Mouse (Mus musculus): ENCODE measurements around the gene Olfr672.
"Not testable (repeated sequence)": the region's sequence is repeated elsewhere in the genome, so short reads cannot be mapped to it uniquely, and the experiment has no call there.

The Olfr672 gene

DNA sequence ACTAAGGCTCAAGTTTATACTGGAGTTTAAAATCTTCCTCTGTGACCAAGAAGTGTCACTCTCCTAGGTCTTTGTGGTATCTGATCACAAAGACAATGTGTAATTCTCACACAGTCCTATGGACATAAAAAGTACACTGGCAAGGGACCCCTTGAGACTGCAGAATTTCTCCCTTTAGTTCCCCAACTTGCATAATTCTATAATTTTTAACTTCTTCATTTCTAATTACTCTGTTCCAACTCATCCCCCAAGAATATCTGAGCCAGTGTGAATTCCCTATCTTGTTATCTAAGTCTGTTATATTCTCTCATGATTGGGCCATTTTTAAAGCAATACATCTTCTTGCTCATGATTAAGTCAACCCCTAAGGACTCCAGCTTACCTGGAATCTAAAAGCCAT lies at the start of gene Olfr672:
Gene Olfr672, minus strand, starts transcription at position 101 of the 400 bp plus-strand sequence.
- no peak for DNase-seq (ENCODE audit: low read depth, low spot score)

DNA sequence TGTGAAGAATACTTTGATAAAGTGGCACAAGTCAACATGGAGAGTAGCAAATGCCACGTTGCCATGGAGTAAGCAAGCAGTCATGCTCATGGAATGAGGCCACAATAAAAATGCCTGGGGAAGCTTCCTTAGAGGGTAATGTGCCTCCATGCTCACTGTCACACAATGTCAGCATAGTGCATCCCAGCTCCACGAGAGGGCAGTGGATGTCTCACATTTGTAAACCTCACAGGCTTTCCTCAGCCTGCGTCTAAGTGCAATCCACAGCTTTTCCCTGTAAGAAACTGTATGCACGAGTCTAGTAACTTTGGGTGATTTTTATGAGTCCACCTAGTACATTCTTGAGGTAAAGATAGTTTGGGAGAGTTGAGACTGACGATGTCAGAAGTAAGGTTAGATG lies 32.0 kb upstream of the Olfr672 start:
- peak; percentile 59 for DNase-seq (ENCODE audit: low read depth, low spot score)

- DNase-seq (ENCODE audit: low read depth, low spot score), result no peak
These were observed 30.6 kb upstream of the Olfr672 start, which contains the start of gene Olfr676 for GRCm38 (mm10) chr7:105032398-105032797. Gene Olfr676 (plus strand): TSS chr7:105032698.

- no peak for DNase-seq (ENCODE audit: low read depth, low spot score)
These were observed 26.5 kb upstream of the Olfr672 start, which contains the start of gene Olfr675 for GRCm38 (mm10) chr7:105028360-105028759. Gene Olfr675 (minus strand): TSS chr7:105028460.

DNA sequence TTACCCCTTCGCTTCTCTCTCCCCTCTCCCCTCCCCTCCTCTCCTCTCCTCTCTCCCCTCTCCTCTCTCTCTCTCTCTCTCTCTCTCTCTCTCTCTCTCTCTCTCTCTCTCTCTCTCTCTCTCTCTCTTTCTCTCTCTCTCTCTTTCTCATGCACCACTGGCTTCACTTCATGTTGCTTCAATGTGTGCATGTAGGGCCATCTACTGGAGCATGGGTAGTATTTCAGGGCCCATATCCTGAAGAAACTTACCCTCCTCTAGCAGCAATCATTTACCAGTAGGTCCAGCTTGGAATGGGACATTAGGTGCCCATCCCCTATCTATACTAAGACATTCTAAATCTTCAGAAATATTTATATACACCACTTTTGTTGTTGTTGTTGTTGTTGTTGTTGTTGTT lies 20.7 kb upstream of the Olfr672 start:
- DNase-seq (ENCODE audit: low read depth, low spot score), result peak; percentile 72

- DNase-seq (ENCODE audit: low read depth, low spot score), result no peak
These were observed 22.8 kb downstream of the Olfr672 start, which contains the start of gene Olfr671 for GRCm38 (mm10) chr7:104979026-104979425. Gene Olfr671 (minus strand): TSS chr7:104979126.

DNA sequence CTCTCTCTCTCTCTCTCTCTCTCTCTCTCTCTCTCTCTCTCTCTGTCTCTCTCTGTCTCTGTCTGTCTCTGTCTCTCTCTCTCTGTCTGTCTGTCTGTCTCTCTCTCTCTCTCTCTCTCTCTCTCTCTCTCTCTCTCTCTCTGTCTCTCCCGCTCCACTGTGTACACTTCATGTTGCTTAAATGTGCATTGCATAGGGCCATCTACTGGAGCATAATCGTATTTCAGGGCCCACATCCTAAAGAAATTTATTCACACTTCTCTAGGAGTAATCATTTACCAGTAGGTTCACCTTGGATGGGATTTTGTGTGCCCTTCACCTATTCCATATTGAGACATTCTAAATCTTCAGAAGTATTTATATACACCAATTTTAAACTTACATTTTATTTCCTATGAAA lies 29.3 kb downstream of the Olfr672 start:
- peak; percentile 71 for DNase-seq (ENCODE audit: low read depth, low spot score)

DNA sequence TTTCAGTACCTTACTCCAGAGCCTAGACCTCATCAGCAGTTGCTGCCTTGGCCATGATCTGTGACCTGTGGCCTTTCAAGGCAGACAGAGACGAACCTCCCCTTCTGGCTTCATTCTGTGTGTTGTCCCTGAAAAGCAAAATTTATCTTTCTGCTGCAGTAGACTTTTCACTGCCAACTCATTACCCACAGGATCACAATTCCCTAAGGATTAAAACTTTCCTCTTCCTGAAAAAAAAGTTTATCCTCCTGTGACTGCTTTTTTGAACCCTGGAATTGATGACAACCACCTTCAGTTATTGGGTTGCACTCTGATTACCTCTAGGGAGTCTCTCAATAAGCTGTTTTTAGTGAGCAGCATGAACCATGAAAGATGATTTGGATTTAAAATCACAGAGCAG lies 39.3 kb downstream of the Olfr672 start, which contains the start of gene Olfr670:
Gene Olfr670, minus strand, starts transcription at position 101 of the 400 bp plus-strand sequence.
- peak; percentile 2 for DNase-seq (ENCODE audit: low read depth, low spot score)

DNA sequence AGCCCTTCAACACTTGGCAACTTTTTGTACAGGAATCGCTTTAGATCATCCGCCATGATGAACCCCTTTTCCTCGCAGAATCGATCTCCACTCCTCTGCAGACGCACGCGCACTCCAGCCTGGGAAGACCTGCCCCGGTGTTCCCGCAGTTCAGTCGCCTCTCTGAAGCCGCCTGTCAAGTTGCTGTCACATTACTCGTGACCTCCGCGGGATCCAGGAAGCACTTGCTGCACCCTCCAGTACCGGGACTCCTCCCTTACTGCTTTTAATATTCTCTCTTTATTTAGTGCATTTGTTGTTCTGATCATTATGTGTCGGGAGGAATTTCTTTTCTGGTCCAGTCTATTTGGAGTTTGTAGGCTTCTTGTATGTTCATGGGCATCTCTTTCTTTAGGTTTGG lies 51.6 kb downstream of the Olfr672 start:
- DNase-seq (ENCODE audit: low read depth, low spot score), result not testable (repeated sequence)
